Mouse (Mus musculus) hindbrain, postnatal 0 days (tissue): Measurements from ENCODE around the gene Erich6. TPM values are rescaled to one million over a fixed set of nuclear protein-coding genes. Genes with fewer than 3 reads are reported as not detected.
A peak's percentile ranks its signal among the peaks of the same experiment; 100 is the strongest.

ENCODE experiments used
- ATAC-seq: fragments of 200-750 bp; cut with Nextera tagmentation; 2 replicates; pipeline ENCODE4 v1.8.0; 2017; ENCODE audit warnings: mild to moderate bottlenecking, moderate TSS enrichment, moderate library complexity
- DNase-seq: peaks from one replicate; pipeline ENCODE4 v3.0.0-alpha.2; 2015; ENCODE audit warnings: low spot score
- H3K27ac ChIP-seq: fragments of 300-500 bp; sonication (generic); 2 replicates; pipeline ENCODE4 v1.5.1; 2014; ENCODE audit warnings: mild to moderate bottlenecking
- H3K27me3 ChIP-seq: fragments of 300-500 bp; sonication (generic); 2 replicates; pipeline ENCODE4 v1.6.1; 2014; ENCODE audit warnings: low read length, mixed read lengths; ENCODE audit not compliant: insufficient read depth
- H3K36me3 ChIP-seq: fragments of 300-500 bp; sonication (generic); 2 replicates; pipeline ENCODE4 v1.6.1; 2014; ENCODE audit warnings: low read length, mixed read lengths; ENCODE audit not compliant: insufficient read depth
- H3K4me1 ChIP-seq: fragments of 300-500 bp; sonication (generic); 2 replicates; pipeline ENCODE4 v1.6.1; 2014; ENCODE audit warnings: antibody characterized with exemption, low read length, mixed read lengths; ENCODE audit not compliant: insufficient read depth
- H3K4me2 ChIP-seq: fragments of 300-500 bp; sonication (generic); 2 replicates; pipeline ENCODE4 v1.6.1; 2014; ENCODE audit warnings: low read depth, mild to moderate bottlenecking, low read length, moderate library complexity, mixed read lengths
- H3K4me3 ChIP-seq: fragments of 300-500 bp; sonication (generic); 2 replicates; pipeline ENCODE4 v1.5.1; 2014; ENCODE audit warnings: low read length
- H3K9ac ChIP-seq: fragments of 300-500 bp; sonication (generic); replicated peaks from 2 replicates; pipeline ENCODE4 v1.6.1; 2014; ENCODE audit warnings: mild to moderate bottlenecking, low read length, moderate library complexity, mixed read lengths
- H3K9me3 ChIP-seq: fragments of 300-500 bp; sonication (generic); 2 replicates; pipeline ENCODE4 v1.6.1; 2016; ENCODE audit warnings: low read length, mixed read lengths
- CTCF ChIP-seq: IDR thresholded peaks from 2 replicates; pipeline ENCODE4 v1.5.1; 2016; ENCODE audit warnings: antibody characterized with exemption, control low read depth, low read depth
- WGBS: fragments of 180-500 bp; shearing (Covaris S2); extraction: QIAGEN DNeasy Blood & Tissue Kit; methylation state at CpG from one replicate; pipeline ENCODE4 v1.1.7; 2014; 5-methylcytosine and 5-hydroxymethylcytosine counted together
- polyA plus RNA-seq: library from polyadenylated mRNA; unstranded; fragments of >200 nt; fragmentation: Nextera tagmentation; extraction: Ambion mirVana; gene quantifications from 2 replicates; pipeline ENCODE4 v1.2.1, GENCODE M21; 2015
- total RNA-seq: library from RNA; depleted of rRNA; stranded (reverse); fragments of >200 nt; gene quantifications from 2 replicates; pipeline ENCODE4 v1.2.3, GENCODE M21; 2014

The Erich6 gene
- total and polyA plus RNA-seq, 2 experiments from 2014 or later, result 0.44 TPM; not detected in 1

DNA sequence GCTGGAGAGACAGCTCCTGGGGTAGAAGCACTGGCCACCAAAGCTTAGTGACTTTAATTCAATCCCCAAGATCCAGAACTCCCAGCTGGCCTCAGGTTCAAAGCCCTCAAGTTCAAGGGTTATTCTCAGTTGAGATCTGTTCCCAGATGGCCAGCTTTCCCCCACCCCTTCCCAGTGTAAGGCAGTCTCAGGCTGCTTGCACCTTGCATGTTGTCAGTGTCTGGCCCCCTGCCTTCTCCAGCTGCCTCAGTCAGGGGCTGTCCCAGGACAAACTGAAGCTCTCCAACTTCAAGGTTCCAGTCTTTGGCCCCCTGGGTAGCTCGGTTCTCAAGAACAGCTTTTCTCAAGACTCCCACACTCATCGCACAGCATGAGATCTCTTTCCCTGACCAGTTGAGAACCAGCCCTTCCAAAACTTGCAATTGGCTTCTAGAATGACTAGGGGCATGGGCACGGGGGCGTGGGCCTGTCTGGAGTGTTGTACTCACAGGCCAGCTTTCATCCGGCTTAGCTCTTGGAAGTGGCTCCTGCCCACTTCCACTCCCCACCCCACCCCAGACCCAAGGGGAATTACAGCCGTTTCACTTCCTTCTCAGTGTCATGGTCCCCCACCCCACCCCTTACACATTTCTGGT is 34.7 kb upstream of the Erich6 start:
- no peaks in the 10 kb centered on the region for H3K27me3 ChIP-seq
- H3K36me3 ChIP-seq, result peaks cover 13% of the 10 kb centered on the region; the same call in 1 of the 2 replicates
- no peaks in the 10 kb centered on the region for H3K9me3 ChIP-seq
- DNase-seq (no peak), ATAC-seq (no peak)
- no peak overlapping the region for H3K4me2 ChIP-seq
- no peak overlapping the region for H3K9ac ChIP-seq
- no peaks in the 10 kb centered on the region for H3K4me1 ChIP-seq
- H3K27ac ChIP-seq, result no peak overlapping the region
- no peak overlapping the region for H3K4me3 ChIP-seq
- WGBS, result 55% methylated on average over 6 of the region's 6 CpGs
- no peak for TF ChIP-seq CTCF

DNA sequence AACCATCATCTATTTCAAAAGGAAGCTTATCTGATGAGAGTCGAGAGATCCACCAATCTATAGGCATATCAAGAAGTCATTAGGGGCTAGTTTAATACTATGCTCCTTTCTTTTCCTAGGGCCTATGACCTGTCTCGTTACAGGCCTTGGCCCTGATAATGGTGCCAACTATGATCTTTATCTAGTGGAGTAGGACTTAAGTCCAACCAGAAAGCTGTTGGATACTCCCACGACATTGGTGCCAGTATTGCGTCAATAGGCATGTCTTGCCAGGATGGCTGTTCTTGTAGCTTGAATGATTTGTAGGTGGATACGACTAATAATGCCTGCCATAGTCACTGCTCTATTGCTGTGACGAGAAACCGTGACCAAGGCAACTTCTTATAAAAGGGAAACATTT is 27.0 kb upstream of the Erich6 start:
- WGBS, result 78% methylated on average over 7 of the region's 7 CpGs
- Histone ChIP-seq H3K27me3 (no peaks in the 10 kb centered on the region), H3K4me2 (no peak overlapping the region)

DNA sequence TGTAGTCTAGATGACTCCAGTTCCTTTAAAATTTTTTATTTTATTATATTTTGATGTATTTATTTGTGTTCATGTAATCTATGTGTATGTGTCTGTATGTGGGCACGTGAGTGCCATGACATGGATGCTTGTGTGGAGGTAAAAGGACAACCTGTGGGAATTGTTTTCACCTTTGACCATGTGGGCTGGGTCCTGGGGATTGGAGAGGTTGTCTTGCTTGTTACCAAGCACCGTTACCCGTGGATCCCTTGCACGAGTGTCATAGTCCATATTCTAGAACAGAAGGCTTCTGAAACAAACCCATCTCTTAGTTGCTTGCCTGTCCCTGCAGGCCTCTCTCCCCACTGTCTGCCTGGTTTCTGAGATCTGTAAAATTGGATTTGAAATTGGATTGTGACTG is 23.6 kb upstream of the Erich6 start:
- Histone ChIP-seq H3K9me3 (no peaks in the 10 kb centered on the region), H3K27ac (no peak overlapping the region), H3K9ac (no peak overlapping the region), H3K4me2 (no peak overlapping the region), H3K27me3 (no peaks in the 10 kb centered on the region), H3K4me1 (no peaks in the 10 kb centered on the region), H3K36me3 (no peaks in the 10 kb centered on the region), H3K4me3 (no peak overlapping the region)
- WGBS, result 95% methylated on average over 4 of the region's 4 CpGs
- no peak for TF ChIP-seq CTCF
- DNase-seq (no peak), ATAC-seq (no peak)

More for the DNA sequence above, 27.0 kb upstream of the Erich6 start:
- Histone ChIP-seq H3K4me1 (no peaks in the 10 kb centered on the region), H3K9me3 (no peaks in the 10 kb centered on the region), H3K4me3 (no peak overlapping the region), H3K27ac (no peak overlapping the region), H3K36me3 (no peaks in the 10 kb centered on the region), H3K9ac (no peak overlapping the region)
- DNase-seq, result no peak
- ATAC-seq, result no peak
- no peak for TF ChIP-seq CTCF

DNA sequence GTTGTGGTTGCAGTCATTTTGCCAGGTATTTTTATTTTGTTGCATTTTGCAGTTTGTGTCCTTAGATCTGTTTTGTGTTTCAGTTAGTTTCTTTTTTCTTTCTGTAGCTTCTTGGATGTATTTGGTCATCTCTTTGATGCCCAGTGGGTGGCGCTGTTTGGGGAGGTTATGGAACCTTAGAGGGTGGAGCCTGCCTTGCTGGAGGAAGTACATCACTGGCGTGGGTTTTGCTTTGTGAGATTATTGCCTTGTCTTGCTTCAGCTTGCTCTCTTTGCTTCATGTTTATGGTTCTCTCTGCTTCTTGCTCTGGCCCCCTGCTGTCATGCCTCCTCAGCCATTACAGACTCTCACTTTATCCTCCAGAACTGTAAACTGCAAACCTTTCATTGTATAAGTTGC is 20.3 kb upstream of the Erich6 start:
- peak; percentile 55 for TF ChIP-seq CTCF
- H3K4me1 ChIP-seq, result no peaks in the 10 kb centered on the region
- H3K4me3 ChIP-seq, result no peak overlapping the region
- no peaks in the 10 kb centered on the region for H3K36me3 ChIP-seq
- ATAC-seq (no peak), DNase-seq (peak; percentile 51)
- H3K27me3 ChIP-seq, result no peaks in the 10 kb centered on the region
- H3K4me2 ChIP-seq, result no peak overlapping the region
- no peaks in the 10 kb centered on the region for H3K9me3 ChIP-seq
- no peak overlapping the region for H3K9ac ChIP-seq
- WGBS, result 29% methylated on average over 2 of the region's 2 CpGs
- no peak overlapping the region for H3K27ac ChIP-seq

DNA sequence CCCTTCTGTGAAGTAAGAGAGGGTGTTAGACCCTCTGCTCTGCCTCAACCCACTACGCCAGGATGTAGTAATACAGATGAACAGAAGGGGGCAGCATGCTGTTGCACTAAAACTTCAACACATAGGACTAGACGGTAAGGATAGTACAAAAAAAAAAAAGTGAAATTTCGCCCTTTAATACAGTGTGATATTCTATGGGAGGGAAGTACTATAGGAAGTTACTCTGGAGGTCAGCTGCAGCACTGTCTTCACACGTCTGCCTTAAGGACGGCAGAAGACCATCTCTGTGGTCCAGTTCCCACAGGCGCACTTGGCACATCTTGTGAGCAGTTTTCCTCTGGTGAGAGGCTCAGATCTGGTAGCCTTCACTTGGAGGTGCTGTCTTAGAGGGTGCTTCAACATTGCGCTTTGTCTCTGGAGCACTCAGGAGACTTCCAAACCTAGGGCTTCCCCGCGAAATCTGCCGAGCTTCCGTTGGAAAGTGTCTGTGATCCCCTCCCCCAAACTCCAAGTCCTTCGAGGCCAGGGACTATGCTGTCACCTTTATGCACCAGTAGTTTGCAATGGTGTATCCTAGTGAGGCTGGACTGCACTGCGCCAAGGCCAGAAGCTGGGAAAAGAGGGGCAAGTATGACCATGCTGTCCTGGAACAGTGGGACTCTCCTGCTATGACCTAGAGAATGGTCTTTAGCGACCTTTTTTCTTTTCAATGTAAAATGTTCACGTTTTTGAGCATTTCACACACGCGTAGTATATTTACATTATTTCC is 18.5 kb upstream of the Erich6 start:
- H3K36me3 ChIP-seq, result no peaks in the 10 kb centered on the region
- H3K4me3 ChIP-seq, result no peak overlapping the region
- no peak overlapping the region for H3K9ac ChIP-seq
- H3K4me2 ChIP-seq, result peak overlapping the region; percentile 5; the same call in 1 of the 2 replicates
- H3K9me3 ChIP-seq, result no peaks in the 10 kb centered on the region
- ATAC-seq, result peak; percentile 88
- no peak overlapping the region for H3K27ac ChIP-seq
- peak; percentile 83 for DNase-seq
- TF ChIP-seq CTCF, result peak; percentile 87
- H3K27me3 ChIP-seq, result no peaks in the 10 kb centered on the region
- H3K4me1 ChIP-seq, result no peaks in the 10 kb centered on the region
- WGBS, result 51% methylated on average over 17 of the region's 17 CpGs

DNA sequence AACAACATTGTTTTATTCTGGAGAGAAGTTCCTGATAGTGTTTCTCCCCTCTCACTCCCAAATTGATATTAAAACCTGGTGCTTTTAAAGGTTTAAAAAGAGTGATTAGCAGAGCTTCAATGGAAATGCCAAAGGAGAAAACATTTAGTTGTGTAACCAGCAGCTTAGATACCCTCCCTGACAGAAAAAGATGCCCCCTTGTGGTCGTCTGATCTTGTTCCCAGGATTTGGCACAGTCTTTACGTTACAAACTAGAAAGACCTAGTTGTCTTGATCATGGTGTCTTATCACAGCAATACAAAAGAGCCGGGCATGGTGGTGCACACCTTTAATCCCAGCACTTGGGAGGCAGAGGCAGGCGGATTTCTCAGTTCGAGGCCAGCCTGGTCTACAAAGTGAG is 16.9 kb upstream of the Erich6 start:
- ATAC-seq (no peak), DNase-seq (peak; percentile 21)
- Histone ChIP-seq H3K4me2 (no peak overlapping the region), H3K27me3 (no peaks in the 10 kb centered on the region), H3K9me3 (no peaks in the 10 kb centered on the region), H3K4me1 (no peaks in the 10 kb centered on the region), H3K9ac (no peak overlapping the region), H3K27ac (no peak overlapping the region), H3K4me3 (no peak overlapping the region), H3K36me3 (no peaks in the 10 kb centered on the region)
- peak; percentile 37 for TF ChIP-seq CTCF
- WGBS, result 64% methylated on average over 5 of the region's 5 CpGs

DNA sequence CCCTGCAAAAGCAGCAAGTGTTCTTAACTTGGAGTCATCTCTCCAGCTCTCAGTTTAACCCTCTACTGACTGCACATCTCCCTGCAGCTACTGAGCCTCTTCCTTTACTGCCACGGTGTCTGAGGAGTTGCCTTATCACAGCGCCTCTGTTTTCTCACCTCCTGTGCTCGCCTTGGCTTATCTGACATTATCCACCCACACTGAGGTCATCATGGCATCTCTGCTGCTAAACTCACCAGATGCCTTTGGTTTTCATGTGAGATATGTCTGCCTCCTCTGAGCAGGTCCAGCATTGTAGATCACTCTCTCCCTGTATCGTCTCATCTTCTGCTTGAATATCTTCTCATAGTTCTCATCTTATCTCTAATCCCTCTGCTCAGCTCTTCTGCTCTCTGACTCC is 13.3 kb upstream of the Erich6 start:
- Histone ChIP-seq H3K4me1 (no peaks in the 10 kb centered on the region), H3K4me3 (no peak overlapping the region), H3K27ac (no peak overlapping the region), H3K27me3 (no peaks in the 10 kb centered on the region), H3K9me3 (no peaks in the 10 kb centered on the region), H3K36me3 (no peaks in the 10 kb centered on the region), H3K4me2 (no peak overlapping the region), H3K9ac (no peak overlapping the region)
- WGBS, result 96% methylated on average over 4 of the region's 4 CpGs
- DNase-seq (no peak), ATAC-seq (no peak)
- TF ChIP-seq CTCF, result no peak
